Mouse (Mus musculus): ENCODE results near the gene Atp2c1.

Gene Atp2c1

DNA sequence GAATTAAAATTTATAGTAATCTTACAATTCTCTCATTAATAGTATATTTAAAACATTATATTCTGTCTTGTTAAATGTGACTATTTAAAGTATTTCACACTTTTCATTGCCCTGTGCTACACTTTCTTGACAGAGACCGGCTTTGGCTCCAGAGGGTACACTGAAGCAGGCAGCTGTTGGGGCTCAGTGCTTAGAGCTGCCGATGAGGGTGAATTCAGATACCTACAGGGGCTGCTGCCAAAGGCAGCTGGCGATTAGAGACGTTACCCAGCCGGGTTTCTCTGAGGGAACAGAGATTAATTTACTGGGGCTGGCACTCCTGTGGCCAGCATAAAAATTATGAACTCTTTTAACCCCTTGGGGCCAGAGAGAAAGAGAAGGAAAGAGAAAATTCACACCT lies 152.8 kb downstream of the Atp2c1 start:
- no peak for DNase-seq (ENCODE audit: low read depth in 1 of 2, low spot score in 2 of 2)

GRCm38 (mm10) chr9:105368605-105369004 lies 158.5 kb downstream of the Atp2c1 start:
- no peak for DNase-seq (ENCODE audit: low read depth in 1 of 2, low spot score in 2 of 2)

- no peak for DNase-seq (ENCODE audit: low read depth in 1 of 2, low spot score in 2 of 2)
Measured at GRCm38 (mm10) chr9:105366199-105366598, 160.9 kb downstream of the Atp2c1 start.

- DNase-seq (ENCODE audit: low read depth in 1 of 2, low spot score in 2 of 2): no peak
Measured at GRCm38 (mm10) chr9:105363520-105364231, 163.4 kb downstream of the Atp2c1 start.

DNA sequence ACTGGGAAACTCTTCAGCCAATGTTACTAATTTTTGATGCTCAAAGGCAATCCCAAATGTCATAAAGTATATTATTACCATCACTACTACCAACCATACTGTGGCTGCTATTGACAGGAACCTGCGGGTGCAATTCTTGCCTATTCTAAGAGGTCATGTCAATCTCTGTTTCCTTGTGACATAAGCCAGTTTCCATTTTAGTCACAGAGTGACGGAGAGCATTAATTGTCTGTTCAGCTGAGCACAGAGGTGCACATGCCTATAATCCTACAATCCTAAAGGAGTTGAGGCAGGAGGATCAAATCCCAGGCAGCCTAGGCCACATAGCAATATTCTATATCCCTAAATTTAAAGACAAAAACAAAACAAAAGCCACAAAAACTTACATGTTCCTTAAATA lies 164.9 kb downstream of the Atp2c1 start:
- DNase-seq (ENCODE audit: low read depth in 1 of 2, low spot score in 2 of 2): no peak

Measured in monocyte, adult 2 months (primary cell).